Mouse (Mus musculus) small intestine, adult 2 months (tissue): ENCODE data around the gene Atg5.

Experiments
- CTCF ChIP-seq: fragments of 200-500 bp; IDR thresholded peaks from 2 replicates; pipeline ENCODE4 v1.5.1; 2012; ENCODE audit warnings: low read depth, mild to moderate bottlenecking, control low read depth, inconsistent platforms, low read length, moderate library complexity, mixed read lengths; ENCODE audit not compliant: insufficient replicate concordance, insufficient read length; ENCODE audit errors: extremely low read depth
- POLR2A ChIP-seq: fragments of 200-500 bp; IDR thresholded peaks from 2 replicates; pipeline ENCODE4 v1.6.1; 2012; ENCODE audit warnings: low read depth, mild to moderate bottlenecking, control low read depth, inconsistent platforms, low read length, moderate library complexity

DNA sequence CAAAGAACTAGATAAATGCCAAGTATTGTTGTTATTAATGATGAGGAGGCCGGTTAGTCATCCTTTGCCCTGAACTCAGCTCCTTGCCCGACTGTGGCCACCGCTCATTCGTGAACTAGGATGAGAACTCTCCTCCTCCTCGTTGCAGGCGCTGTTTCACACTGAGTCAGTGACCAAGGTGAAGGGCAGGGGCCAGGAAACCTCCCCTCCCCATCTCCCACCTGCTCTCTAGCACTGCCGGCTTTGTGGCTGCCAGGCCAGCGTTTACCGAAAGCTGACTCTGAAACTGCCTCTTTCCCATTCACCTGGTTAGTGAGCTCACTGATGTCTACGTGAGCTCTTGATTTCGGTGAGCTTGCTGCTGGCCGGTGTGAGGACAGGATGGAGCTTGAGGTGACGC, 132.4 kb downstream of the Atg5 start:
- TF ChIP-seq CTCF (no peak), POLR2A (no peak)
